Mouse (Mus musculus): ENCODE data around the gene Foxred2. TPM values are rescaled to one million over a fixed set of nuclear protein-coding genes. Genes with fewer than 3 reads are reported as not detected.

The Foxred2 gene
- polyA plus RNA-seq, 1 experiment, result 14.4 TPM

- H3K4me1 ChIP-seq (ENCODE audit: control insufficient read depth, insufficient read depth, low read length), result peaks cover 8% of the 10 kb centered on the region
- H3K27ac ChIP-seq (ENCODE audit: insufficient read depth, low read length), result peak overlapping the region; percentile 3; the same call in 1 of the 2 replicates
- no peak overlapping the region for H3K4me3 ChIP-seq (ENCODE audit: insufficient read depth, low read length)
- TF ChIP-seq CTCF (IDR thresholded peaks at IDR 0.05; ENCODE audit: extremely low read depth, insufficient read depth, low read length) (no peak), POLR2A (IDR thresholded peaks at IDR 0.05; ENCODE audit: extremely low read depth, insufficient read depth, low read length) (no peak)
Observed at GRCm38 (mm10) chr15:77934326-77934725, 22.2 kb downstream of the Foxred2 start.

GRCm38 (mm10) chr15:77933770-77934169 is 22.8 kb downstream of the Foxred2 start:
- TF ChIP-seq CTCF (IDR thresholded peaks at IDR 0.05; ENCODE audit: extremely low read depth, insufficient read depth, low read length), result peak; percentile 94
- TF ChIP-seq POLR2A (IDR thresholded peaks at IDR 0.05; ENCODE audit: extremely low read depth, insufficient read depth, low read length), result peak; percentile 51; the same call in 1 of the 2 replicates
- Histone ChIP-seq H3K4me1 (ENCODE audit: control insufficient read depth, insufficient read depth, low read length) (peaks cover 8% of the 10 kb centered on the region), H3K4me3 (ENCODE audit: insufficient read depth, low read length) (no peak overlapping the region), H3K27ac (ENCODE audit: insufficient read depth, low read length) (peak overlapping the region; percentile 3; the same call in 1 of the 2 replicates)

GRCm38 (mm10) chr15:77933222-77933621 is 23.3 kb downstream of the Foxred2 start:
- TF ChIP-seq CTCF (IDR thresholded peaks at IDR 0.05; ENCODE audit: extremely low read depth, insufficient read depth, low read length) (no peak), POLR2A (IDR thresholded peaks at IDR 0.05; ENCODE audit: extremely low read depth, insufficient read depth, low read length) (no peak)
- Histone ChIP-seq H3K4me1 (ENCODE audit: control insufficient read depth, insufficient read depth, low read length) (peaks cover 8% of the 10 kb centered on the region), H3K27ac (ENCODE audit: insufficient read depth, low read length) (no peak overlapping the region; the same call in 1 of the 2 replicates), H3K4me3 (ENCODE audit: insufficient read depth, low read length) (no peak overlapping the region)

GRCm38 (mm10) chr15:77931689-77932016 is 24.9 kb downstream of the Foxred2 start:
- Histone ChIP-seq H3K4me3 (ENCODE audit: insufficient read depth, low read length) (no peak overlapping the region), H3K27ac (ENCODE audit: insufficient read depth, low read length) (no peak overlapping the region), H3K4me1 (ENCODE audit: control insufficient read depth, insufficient read depth, low read length) (peaks cover 8% of the 10 kb centered on the region)
- no peak for TF ChIP-seq CTCF (IDR thresholded peaks at IDR 0.05; ENCODE audit: extremely low read depth, insufficient read depth, low read length)
- TF ChIP-seq POLR2A (IDR thresholded peaks at IDR 0.05; ENCODE audit: extremely low read depth, insufficient read depth, low read length), result no peak

DNA sequence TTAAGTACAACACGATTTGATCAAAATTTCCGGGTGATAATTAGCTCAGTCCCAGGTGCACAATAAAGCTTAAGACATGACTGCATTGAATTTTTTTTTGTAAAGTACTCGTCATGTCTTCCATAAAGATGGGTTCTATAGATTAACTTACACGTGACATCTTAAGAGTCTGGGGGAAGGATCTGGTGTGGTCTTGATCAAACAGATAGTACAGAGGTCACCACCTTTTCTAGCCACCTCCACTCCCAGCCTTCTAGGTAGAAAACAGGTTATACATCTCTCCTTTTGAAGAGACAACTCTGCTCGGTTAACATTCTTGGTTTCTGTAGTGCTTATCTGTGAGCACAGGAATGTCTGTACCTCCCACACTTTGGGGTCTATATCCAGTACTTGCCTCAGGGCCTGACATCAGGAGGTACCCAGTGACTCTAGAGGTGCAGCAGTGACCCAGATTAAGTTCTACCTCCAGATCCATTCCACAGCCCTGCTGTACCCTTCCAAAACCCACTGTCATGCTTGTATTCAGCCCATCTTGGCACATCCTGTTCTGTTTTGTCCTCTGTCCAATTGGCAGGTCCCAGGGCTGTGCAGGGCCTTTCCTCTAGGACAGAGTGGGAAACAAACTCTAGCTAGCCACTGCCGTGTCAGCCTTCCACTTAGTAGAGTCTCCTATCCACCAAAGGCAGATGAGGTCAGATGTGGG is 25.4 kb downstream of the Foxred2 start:
- Histone ChIP-seq H3K27ac (ENCODE audit: insufficient read depth, low read length) (no peak overlapping the region), H3K4me3 (ENCODE audit: insufficient read depth, low read length) (no peak overlapping the region), H3K4me1 (ENCODE audit: control insufficient read depth, insufficient read depth, low read length) (peaks cover 8% of the 10 kb centered on the region)
- no peak for TF ChIP-seq POLR2A (IDR thresholded peaks at IDR 0.05; ENCODE audit: extremely low read depth, insufficient read depth, low read length)
- TF ChIP-seq CTCF (IDR thresholded peaks at IDR 0.05; ENCODE audit: extremely low read depth, insufficient read depth, low read length), result no peak

- H3K27ac ChIP-seq (ENCODE audit: insufficient read depth, low read length), result 0 out of 2 replicates have a peak overlapping the region, but pooled peaks have one; percentile 31
Observed at GRCm38 (mm10) chr15:77929804-77930203, 26.7 kb downstream of the Foxred2 start.

GRCm38 (mm10) chr15:77928673-77929331 is 27.7 kb downstream of the Foxred2 start, which contains the start of gene Txn2:
TSS of gene Txn2 (minus strand) at chr15:77929006.
- Histone ChIP-seq H3K27ac (ENCODE audit: insufficient read depth, low read length) (peak within 1 kb of the TSS; percentile 76), H3K4me1 (ENCODE audit: control insufficient read depth, insufficient read depth, low read length) (peaks cover 3% of the 10 kb centered on the region; the same call in 1 of the 2 replicates), H3K4me3 (ENCODE audit: insufficient read depth, low read length) (peak within 1 kb of the TSS; percentile 47)
- TF ChIP-seq POLR2A (IDR thresholded peaks at IDR 0.05; ENCODE audit: extremely low read depth, insufficient read depth, low read length) (peak; percentile 90), CTCF (IDR thresholded peaks at IDR 0.05; ENCODE audit: extremely low read depth, insufficient read depth, low read length) (no peak)

More at GRCm38 (mm10) chr15:77929804-77930203, 26.7 kb downstream of the Foxred2 start:
- Histone ChIP-seq H3K4me1 (ENCODE audit: control insufficient read depth, insufficient read depth, low read length) (peaks cover 7% of the 10 kb centered on the region), H3K4me3 (ENCODE audit: insufficient read depth, low read length) (peak overlapping the region; percentile 47)
- TF ChIP-seq POLR2A (IDR thresholded peaks at IDR 0.05; ENCODE audit: extremely low read depth, insufficient read depth, low read length) (no peak), CTCF (IDR thresholded peaks at IDR 0.05; ENCODE audit: extremely low read depth, insufficient read depth, low read length) (no peak)

- TF ChIP-seq CTCF (IDR thresholded peaks at IDR 0.05; ENCODE audit: extremely low read depth, insufficient read depth, low read length), result no peak
- no peak for TF ChIP-seq POLR2A (IDR thresholded peaks at IDR 0.05; ENCODE audit: extremely low read depth, insufficient read depth, low read length)
- H3K27ac ChIP-seq (ENCODE audit: insufficient read depth, low read length), result no peak overlapping the region
- peaks cover 2% of the 10 kb centered on the region; the same call in 1 of the 2 replicates for H3K4me1 ChIP-seq (ENCODE audit: control insufficient read depth, insufficient read depth, low read length)
- H3K4me3 ChIP-seq (ENCODE audit: insufficient read depth, low read length), result peak overlapping the region; percentile 47
Observed at GRCm38 (mm10) chr15:77928091-77928490, 28.4 kb downstream of the Foxred2 start.

DNA sequence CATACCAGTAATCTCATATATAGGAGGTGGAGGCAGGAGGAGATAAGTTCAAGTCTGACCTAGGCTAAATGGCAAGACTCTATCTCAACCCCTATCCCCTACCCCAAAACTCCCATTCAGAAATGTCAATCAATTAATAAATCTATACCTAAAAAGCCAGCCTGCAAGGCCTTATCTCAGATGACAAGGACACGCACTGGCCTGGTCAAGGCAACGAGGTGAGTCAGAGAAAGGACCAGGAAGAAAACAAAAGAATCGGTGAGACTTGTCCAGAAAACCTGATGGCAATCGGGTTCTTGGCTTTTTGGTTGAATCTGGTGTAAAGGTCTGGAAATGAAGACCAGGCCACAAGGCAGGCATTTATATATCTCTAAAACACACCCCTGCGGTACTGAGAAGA is 29.6 kb downstream of the Foxred2 start:
- no peak overlapping the region for H3K27ac ChIP-seq (ENCODE audit: insufficient read depth, low read length)
- TF ChIP-seq CTCF (IDR thresholded peaks at IDR 0.05; ENCODE audit: extremely low read depth, insufficient read depth, low read length) (no peak), POLR2A (IDR thresholded peaks at IDR 0.05; ENCODE audit: extremely low read depth, insufficient read depth, low read length) (no peak)
- no peak overlapping the region for H3K4me3 ChIP-seq (ENCODE audit: insufficient read depth, low read length)
- peaks cover 1% of the 10 kb centered on the region; the same call in 1 of the 2 replicates for H3K4me1 ChIP-seq (ENCODE audit: control insufficient read depth, insufficient read depth, low read length)
